Mouse (Mus musculus): ENCODE measurements around the gene Nsmce3.

GRCm38 (mm10) chr7:64830214-64830995, 42.4 kb downstream of the Nsmce3 start:
- TF ChIP-seq TAL1 (IDR thresholded peaks at IDR 0.05; ENCODE audit: low read length) (no peak), GATA1 (IDR thresholded peaks at IDR 0.05; ENCODE audit: low read length) (no peak)
